16 mouse cellular contexts compared by ENCODE assay signal in genomic region chr16:77992986-77993385, GRCm38 (mm10).
DNase-seq lines count a peak whose midpoint lies in the region; ATAC-seq lines count a peak whose summit lies in the region.
"Had no signal": no experiment of that assay in that cellular context is flagged by ENCODE, and none has a peak within 500 bp of the region (broad histone marks: within the 10 kb centered on the region; RNA-seq: fewer than 3 reads in every experiment).

No protein-coding gene starts in this region.

- DNase-seq in cerebellum, postnatal 10 days: peak; percentile 26 to 34
- DNase-seq in cerebellum, postnatal 36 days: no peak
- peak; percentile 6 for DNase-seq in left cerebral cortex, postnatal 4 days
- no peak for DNase-seq in left cerebral cortex, adult 9 months (ENCODE audit: low spot score in 2 of 2)
- peak; percentile 14 for DNase-seq in NIH3T3 (ENCODE audit: low read depth)
- peak; percentile 2 for DNase-seq in skeletal muscle tissue, adult 2 months (ENCODE audit: low read depth, low spot score)
- DNase-seq: adrenal gland, adult 8-10 months; adrenal gland, postnatal 36 days; cerebellum, adult 11 months; cerebellum, adult 8-10 months; cerebellum, postnatal 25 days; gastrocnemius, postnatal 14 days; heart, adult 2 months; heart, postnatal 14 days had no signal

- intact Hi-C loops in left cerebral cortex, postnatal 4 days (cut with DNase I): no loop called here

- no peak for ATAC-seq in megakaryocyte, adult 5-6 weeks (ENCODE audit: poor library complexity, severe bottlenecking)
- ATAC-seq: forebrain, embryonic 16.5 days had no signal

Comparison
In these comparisons a context has a peak if more than half of its experiments do, and no peak if none do; other contexts are left out.
1. DNase-seq: peak in cerebellum, postnatal 10 days (2 of 2), left cerebral cortex, postnatal 4 days (single experiment), NIH3T3 (single experiment) and skeletal muscle tissue, adult 2 months (single experiment); none in cerebellum, postnatal 36 days (0 of 2) and left cerebral cortex, adult 9 months (0 of 2).